Mouse (Mus musculus): ENCODE measurements at regions not wholly inside any gene's neighbourhood (a gene's known extent, or its start where the extent isn't known, plus 50 kb on each side); places are given as distances from the start of the nearest gene placed in this dataset.

DNA sequence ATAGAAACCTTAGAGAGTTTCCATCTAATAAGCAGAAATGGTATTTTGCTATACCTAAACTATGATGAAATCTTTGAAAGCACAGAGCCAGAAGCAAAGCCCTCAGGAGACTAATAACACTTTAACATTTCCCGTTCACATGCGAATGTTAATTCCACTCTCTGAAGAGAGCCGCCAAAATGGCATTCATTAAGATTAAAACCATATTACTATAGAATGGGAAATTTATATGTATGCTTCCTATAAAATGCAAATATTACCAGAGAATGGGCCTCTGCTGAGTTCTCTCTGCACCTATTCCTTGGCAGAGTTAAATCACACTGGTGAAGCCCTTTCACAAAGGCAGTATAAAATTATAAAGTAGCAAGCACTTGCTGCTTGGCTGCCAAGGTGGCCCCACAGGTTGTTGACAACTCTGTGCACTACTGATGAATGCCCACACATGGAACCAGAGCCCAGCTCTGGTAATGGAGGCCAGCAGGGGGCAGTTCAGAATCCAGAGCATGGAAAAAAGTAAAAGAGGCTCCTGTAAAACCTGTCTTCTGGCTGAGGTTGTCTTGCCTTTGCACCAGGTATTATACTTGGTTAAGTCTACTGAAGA lies 94.1 kb upstream of the Steap4 start:
- no peaks in the 10 kb centered on the region for H3K36me3 ChIP-seq (replicated peaks in 1 of 2; ENCODE audit: control insufficient read depth in 1 of 2, insufficient read depth in 1 of 2, low read length in 1 of 2)
- no peak overlapping the region for H3K27ac ChIP-seq (ENCODE audit: insufficient read depth, low read depth)
- H3K79me2 ChIP-seq (replicated peaks; ENCODE audit: control insufficient read depth, extremely low read depth, insufficient read depth, poor library complexity, severe bottlenecking), result no peaks in the 10 kb centered on the region
- no peak overlapping the region for H3K9ac ChIP-seq (ENCODE audit: insufficient read depth, low read depth)
- H3K4me2 ChIP-seq (ENCODE audit: insufficient read depth, low read depth, poor library complexity, severe bottlenecking), result no peak overlapping the region
- H3K9me3 ChIP-seq (replicated peaks; ENCODE audit: low read length), result no peaks in the 10 kb centered on the region
- H3K4me1 ChIP-seq (ENCODE audit: control insufficient read depth in 1 of 2, insufficient read depth in 2 of 2), result no peaks in the 10 kb centered on the region
- H3K27me3 ChIP-seq (replicated peaks), result no peaks in the 10 kb centered on the region
- dilution Hi-C loops (cut with MboI; ENCODE audit: extremely low pct_ligation_motif_present, extremely low pct_unique_long_range_greater_than_20kb, low sequenced_read_pairs) (no loop called here), in situ Hi-C loops (cut with MboI; ENCODE audit: low pct_ligation_motif_present, low pct_unique_long_range_greater_than_20kb, low sequenced_read_pairs) (no loop called here)
- peak; percentile 8 for DNase-seq (ENCODE audit: extremely low read depth)
- peak in 1 of 2 experiments; percentile 47; a peak in 2 of 4 replicates for TF ChIP-seq CTCF (conservative IDR thresholded peaks at IDR 0.05 in 1 of 2, IDR thresholded peaks at IDR 0.05 in 1 of 2; ENCODE audit: low read depth in 2 of 2, low read length in 2 of 2)
- no peak for TF ChIP-seq UBTF (IDR thresholded peaks at IDR 0.05; ENCODE audit: low read depth, low read length)
- peak; percentile 35 for TF ChIP-seq SMC3 (IDR thresholded peaks at IDR 0.05; ENCODE audit: low read depth, low read length)
- H3K4me3 ChIP-seq (replicated peaks in 1 of 3; ENCODE audit: low read depth in 2 of 3, low read length in 2 of 3, poor library complexity in 1 of 3), result no peak overlapping the region

- Histone ChIP-seq H3K27me3 (replicated peaks) (no peaks in the 10 kb centered on the region), H3K9ac (ENCODE audit: insufficient read depth, low read depth) (no peak overlapping the region), H3K36me3 (replicated peaks in 1 of 2; ENCODE audit: control insufficient read depth in 1 of 2, insufficient read depth in 1 of 2, low read length in 1 of 2) (no peaks in the 10 kb centered on the region), H3K4me1 (ENCODE audit: control insufficient read depth in 1 of 2, insufficient read depth in 2 of 2) (no peaks in the 10 kb centered on the region), H3K27ac (ENCODE audit: insufficient read depth, low read depth) (no peak overlapping the region), H3K9me3 (replicated peaks; ENCODE audit: low read length) (no peaks in the 10 kb centered on the region), H3K79me2 (replicated peaks; ENCODE audit: control insufficient read depth, extremely low read depth, insufficient read depth, poor library complexity, severe bottlenecking) (no peaks in the 10 kb centered on the region), H3K4me2 (ENCODE audit: insufficient read depth, low read depth, poor library complexity, severe bottlenecking) (no peak overlapping the region), H3K4me3 (replicated peaks in 1 of 3; ENCODE audit: low read depth in 2 of 3, low read length in 2 of 3, poor library complexity in 1 of 3) (no peak overlapping the region)
- DNase-seq (ENCODE audit: extremely low read depth), result peak; percentile 38
- TF ChIP-seq SMC3 (IDR thresholded peaks at IDR 0.05; ENCODE audit: low read depth, low read length), result peak; percentile 51
- TF ChIP-seq IRF4 (IDR thresholded peaks at IDR 0.05; ENCODE audit: low read depth, low read length), result no peak
- TF ChIP-seq ZC3H11A (IDR thresholded peaks at IDR 0.05; ENCODE audit: low read depth, low read length), result 0 out of 2 replicates have a peak, but pooled peaks have one; percentile 19
- peak; percentile 77 for TF ChIP-seq RAD21 (IDR thresholded peaks at IDR 0.05; ENCODE audit: low read depth, low read length)
- no peak for TF ChIP-seq NELFE (IDR thresholded peaks at IDR 0.05; ENCODE audit: low read depth, low read length)
- TF ChIP-seq JUND (conservative IDR thresholded peaks at IDR 0.05; ENCODE audit: low read depth, low read length), result no peak
- peak in 1 of 2 experiments; percentile 62; a peak in 2 of 4 replicates for TF ChIP-seq CTCF (conservative IDR thresholded peaks at IDR 0.05 in 1 of 2, IDR thresholded peaks at IDR 0.05 in 1 of 2; ENCODE audit: low read depth in 2 of 2, low read length in 2 of 2)
- no peak for TF ChIP-seq MAX (IDR thresholded peaks at IDR 0.05; ENCODE audit: low read length)
- in situ Hi-C loops (cut with MboI; ENCODE audit: low pct_ligation_motif_present, low pct_unique_long_range_greater_than_20kb, low sequenced_read_pairs) (no loop called here), dilution Hi-C loops (cut with MboI; ENCODE audit: extremely low pct_ligation_motif_present, extremely low pct_unique_long_range_greater_than_20kb, low sequenced_read_pairs) (no loop called here)
These were observed 60.7 kb upstream of the Steap4 start for GRCm38 (mm10) chr5:7899537-7899936.
